Mouse (Mus musculus) ES-E14 (cell line): ENCODE measurements at regions not wholly inside any gene's neighbourhood (a gene's known extent, or its start where the extent isn't known, plus 50 kb on each side); places are given as distances from the start of the nearest gene placed in this dataset.

Source experiments
- DNase-seq: peaks from one replicate; pipeline ENCODE4 v3.0.0-alpha.2; 2013; ENCODE audit warnings: low read depth, low spot score
- H3K27ac ChIP-seq: 2 replicates; pipeline ENCODE4 v1.5.1; 2012; ENCODE audit warnings: low read depth, mild to moderate bottlenecking, low read length, moderate library complexity, mixed read lengths; ENCODE audit not compliant: poor library complexity, insufficient read depth, severe bottlenecking
- H3K36me3 ChIP-seq: 2 replicates; pipeline ENCODE4 v1.6.1; 2012; ENCODE audit warnings: mild to moderate bottlenecking, low read length, moderate library complexity, mixed read lengths; ENCODE audit not compliant: control insufficient read depth, poor library complexity, insufficient read depth, severe bottlenecking
- H3K4me1 ChIP-seq, 2 experiments: fragments of 150-350 bp in 1 of 2; sonication (generic) in 1 of 2; 2 replicates each; pipeline ENCODE4 v1.6.1; 2012; ENCODE audit warnings: low read length in 2 of 2, mild to moderate bottlenecking in 1 of 2, mixed read lengths in 1 of 2; ENCODE audit not compliant: control insufficient read depth in 2 of 2, insufficient read depth in 2 of 2, poor library complexity in 1 of 2
- H3K4me3 ChIP-seq, 2 experiments: fragments of 150-350 bp in 1 of 2; sonication (generic) in 1 of 2; 2 replicates each; pipeline ENCODE4 v1.5.1; 2012; ENCODE audit warnings: low read length in 2 of 2, low read depth in 1 of 2, mild to moderate bottlenecking in 1 of 2, mixed read lengths in 1 of 2; ENCODE audit not compliant: insufficient read depth in 1 of 2, poor library complexity in 1 of 2, severe bottlenecking in 1 of 2
- H3K9ac ChIP-seq: 2 replicates; pipeline ENCODE4 v1.6.1; 2012; ENCODE audit warnings: low read depth, mild to moderate bottlenecking, low read length, mixed read lengths; ENCODE audit not compliant: poor library complexity, insufficient read depth, severe bottlenecking
- H3K9me3 ChIP-seq: fragments of 150-350 bp; sonication (generic); 2 replicates; pipeline ENCODE4 v1.6.1; 2012; ENCODE audit warnings: low read depth, mild to moderate bottlenecking, low read length; ENCODE audit not compliant: control insufficient read depth, insufficient read depth
- CHD2 ChIP-seq: IDR thresholded peaks from 2 replicates; pipeline ENCODE4 v1.6.1; 2014; ENCODE audit warnings: mild to moderate bottlenecking, low read depth, low read length, inconsistent platforms
- HCFC1 ChIP-seq: IDR thresholded peaks from 2 replicates; pipeline ENCODE4 v1.6.1; 2012; ENCODE audit warnings: low read length, inconsistent platforms, borderline replicate concordance; ENCODE audit not compliant: insufficient read depth
- MAFK ChIP-seq: IDR thresholded peaks from 2 replicates; pipeline ENCODE4 v1.6.1; 2014; ENCODE audit warnings: mild to moderate bottlenecking, low read depth, low read length, inconsistent platforms; ENCODE audit not compliant: insufficient read depth
- ZC3H11A ChIP-seq: IDR thresholded peaks from 2 replicates; pipeline ENCODE4 v1.6.1; 2012; ENCODE audit warnings: low read depth, mild to moderate bottlenecking, inconsistent platforms, low read length, borderline replicate concordance
- ZNF384 ChIP-seq: IDR thresholded peaks from 2 replicates; pipeline ENCODE4 v1.6.1; 2012; ENCODE audit warnings: low read depth, low read length, inconsistent platforms
- in situ Hi-C, 2 experiments: fragments of 600-800 bp; cut with MboI; formaldehyde crosslinking; loops; one replicate each; pipeline ENCODE4 v1.15.1; 2025; ENCODE audit warnings: low sequenced_read_pairs in 2 of 2, inconsistent platforms in 1 of 2; ENCODE audit not compliant: unreplicated experiment in 2 of 2

DNA sequence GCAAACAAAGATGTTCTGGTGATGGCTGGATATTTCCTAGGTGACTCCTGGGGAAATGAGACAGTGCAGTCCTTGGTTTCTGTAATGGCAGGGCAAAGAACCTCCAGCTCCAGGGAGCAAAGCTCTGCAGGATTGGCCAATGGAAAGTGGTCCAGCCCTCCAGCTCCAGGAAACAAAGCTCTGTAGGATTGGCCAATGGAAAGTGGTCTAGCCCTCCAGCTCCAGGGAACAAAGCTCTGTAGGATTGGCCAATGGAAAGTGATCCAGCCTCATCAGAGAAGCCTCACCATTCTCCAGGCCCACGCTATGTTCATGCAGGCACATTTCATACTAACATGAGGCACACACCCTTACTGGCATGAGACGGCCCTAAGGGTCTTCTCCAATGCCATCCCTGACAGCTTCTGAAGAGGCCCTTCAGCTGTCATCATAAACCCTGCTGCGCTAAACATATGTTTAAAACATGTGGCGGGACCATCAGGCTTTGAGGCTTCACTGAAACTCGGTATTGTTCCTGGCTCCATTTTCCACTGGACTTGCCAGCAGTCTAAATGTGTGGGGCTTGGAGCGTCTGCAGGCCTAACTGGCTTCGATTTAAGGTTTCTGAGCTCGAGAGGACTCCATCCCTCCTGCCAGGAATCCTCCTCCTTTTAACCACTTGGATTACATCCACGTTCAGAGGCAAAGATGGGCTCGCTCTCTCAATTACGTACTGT lies 175.3 kb upstream of the Ccdc54 start:
- TF ChIP-seq ZC3H11A (no peak), MAFK (no peak), ZNF384 (no peak), CHD2 (no peak), HCFC1 (no peak)
- in situ Hi-C loops: no loop called here
- DNase-seq: no peak

DNA sequence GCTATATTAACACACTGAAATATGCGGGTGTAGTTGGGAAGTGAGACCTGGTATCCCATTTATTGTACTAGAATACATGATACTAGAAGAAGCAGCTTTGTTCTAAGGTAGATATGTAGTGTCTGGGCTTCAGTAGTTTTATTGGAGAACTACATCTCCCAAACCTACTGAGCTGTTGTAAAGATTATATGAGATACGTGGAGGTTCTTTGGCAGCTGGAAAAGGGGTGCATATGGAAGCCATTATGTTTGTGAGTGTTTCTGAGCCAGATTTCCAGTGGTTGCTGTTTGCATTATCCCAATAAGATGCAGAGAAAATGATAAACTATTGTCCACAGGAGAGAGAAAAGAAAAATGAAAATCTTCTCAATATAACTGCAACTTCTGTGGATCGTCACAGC lies 171.1 kb upstream of the Ccdc54 start:
- H3K4me3 ChIP-seq: no peak overlapping the region
- H3K27ac ChIP-seq: no peak overlapping the region
- in situ Hi-C loops: no loop called here
- no peak for TF ChIP-seq MAFK
- no peak for TF ChIP-seq HCFC1
- no peak for TF ChIP-seq ZNF384
- no peak for TF ChIP-seq CHD2
- TF ChIP-seq ZC3H11A: no peak
- no peak for DNase-seq
- no peaks in the 10 kb centered on the region for H3K9me3 ChIP-seq
- H3K9ac ChIP-seq: no peak overlapping the region
- H3K4me1 ChIP-seq: no peaks in the 10 kb centered on the region
- no peaks in the 10 kb centered on the region for H3K36me3 ChIP-seq

More for the DNA sequence above, 175.3 kb upstream of the Ccdc54 start:
- Histone ChIP-seq H3K9me3 (no peaks in the 10 kb centered on the region), H3K36me3 (no peaks in the 10 kb centered on the region), H3K4me3 (no peak overlapping the region), H3K4me1 (no peaks in the 10 kb centered on the region), H3K9ac (no peak overlapping the region), H3K27ac (no peak overlapping the region)

DNA sequence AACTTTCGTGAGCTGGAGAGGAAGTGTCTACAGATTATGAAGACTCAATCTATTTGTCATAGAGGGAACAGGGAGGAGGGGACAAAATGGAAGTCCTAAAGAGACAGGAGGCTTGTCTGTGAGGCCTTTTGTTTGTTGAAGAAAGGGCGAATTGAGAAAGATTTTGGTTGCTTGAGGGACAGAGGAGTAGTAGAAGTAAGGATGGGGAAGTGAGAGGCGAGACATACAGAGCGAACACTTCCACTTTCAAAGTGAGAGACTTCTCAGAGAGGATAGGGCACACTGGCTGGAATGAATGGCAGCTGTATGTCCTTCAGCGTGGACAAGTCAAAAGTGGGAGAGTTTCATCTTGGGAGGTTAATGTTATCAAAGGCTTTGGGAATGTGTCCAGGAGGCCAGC lies 169.0 kb upstream of the Ccdc54 start:
- DNase-seq: no peak
- H3K27ac ChIP-seq: no peak overlapping the region
- no peaks in the 10 kb centered on the region for H3K4me1 ChIP-seq
- no peaks in the 10 kb centered on the region for H3K9me3 ChIP-seq
- in situ Hi-C loops: no loop called here
- H3K4me3 ChIP-seq: no peak overlapping the region
- no peaks in the 10 kb centered on the region for H3K36me3 ChIP-seq
- TF ChIP-seq ZNF384: no peak
- TF ChIP-seq ZC3H11A: no peak
- no peak for TF ChIP-seq MAFK
- TF ChIP-seq CHD2: no peak
- no peak for TF ChIP-seq HCFC1
- H3K9ac ChIP-seq: no peak overlapping the region

DNA sequence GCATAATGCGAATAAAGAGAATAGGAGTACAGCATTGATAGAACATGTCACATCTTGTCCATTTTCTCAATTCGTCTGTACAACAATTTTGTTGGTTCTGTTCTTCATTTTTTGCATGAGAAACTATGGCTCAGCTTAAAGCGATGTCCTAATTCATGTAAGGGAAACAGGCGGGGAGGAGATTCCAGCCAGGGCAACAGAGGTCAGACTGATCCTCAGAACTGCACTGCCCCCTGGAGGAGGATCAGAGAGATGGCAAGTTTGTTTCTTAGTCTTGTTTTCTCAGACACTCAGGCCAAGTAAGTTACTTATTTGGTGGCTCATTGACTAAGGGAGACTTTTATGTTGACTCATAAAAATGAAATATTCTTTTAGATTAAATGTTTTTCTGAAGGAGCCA lies 165.7 kb upstream of the Ccdc54 start:
- Histone ChIP-seq H3K27ac (no peak overlapping the region), H3K36me3 (no peaks in the 10 kb centered on the region), H3K9me3 (no peaks in the 10 kb centered on the region), H3K4me3 (no peak overlapping the region), H3K9ac (no peak overlapping the region), H3K4me1 (no peaks in the 10 kb centered on the region)
- in situ Hi-C loops: no loop called here
- peak; percentile 67; the same call in 1 of the 2 replicates for TF ChIP-seq ZC3H11A
- no peak for TF ChIP-seq HCFC1
- DNase-seq: peak; percentile 58

DNA sequence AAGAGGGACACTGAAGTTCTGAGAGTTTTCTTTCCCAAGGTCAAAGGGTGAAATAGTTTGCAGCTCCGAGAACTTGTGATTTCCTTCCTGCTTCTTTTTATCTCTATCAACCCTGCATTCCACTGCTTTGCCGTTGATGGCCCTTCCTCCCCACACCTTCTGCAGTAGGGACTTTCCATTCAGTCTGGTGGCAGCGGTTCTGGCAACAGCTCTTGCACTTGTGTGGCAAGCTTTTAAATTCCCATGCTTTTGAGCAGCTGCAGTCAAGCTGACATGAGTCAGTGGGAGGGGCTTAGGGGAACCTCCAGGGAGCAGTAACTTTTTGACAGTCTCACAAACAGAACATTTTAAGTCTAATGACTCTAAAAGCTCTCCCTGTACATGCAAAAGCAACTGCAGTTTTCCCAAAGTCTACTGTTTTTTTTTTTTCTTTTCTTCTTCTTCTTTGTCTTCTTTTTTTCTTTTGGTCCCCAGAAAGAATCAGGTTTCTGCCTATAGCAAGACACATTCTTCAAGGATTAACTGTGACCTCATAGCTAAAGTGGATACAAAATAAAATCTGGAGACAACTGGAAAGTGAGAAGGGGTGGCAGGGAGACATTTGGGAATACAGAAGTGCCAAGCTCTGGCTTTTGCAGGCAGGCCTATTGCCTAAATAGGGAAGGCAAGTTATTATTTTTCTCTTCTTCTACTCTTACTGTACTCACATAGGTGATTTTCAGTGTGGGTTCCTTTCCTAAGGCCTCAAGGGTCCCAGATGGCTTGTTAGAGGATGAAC lies 162.8 kb upstream of the Ccdc54 start:
- peak; percentile 3 for DNase-seq
- no peaks in the 10 kb centered on the region for H3K9me3 ChIP-seq
- no peak overlapping the region for H3K9ac ChIP-seq
- H3K4me3 ChIP-seq: no peak overlapping the region
- H3K36me3 ChIP-seq: no peaks in the 10 kb centered on the region
- H3K4me1 ChIP-seq: no peaks in the 10 kb centered on the region
- in situ Hi-C loops: no loop called here
- H3K27ac ChIP-seq: no peak overlapping the region
- no peak for TF ChIP-seq ZNF384
- TF ChIP-seq ZC3H11A: no peak
- no peak for TF ChIP-seq CHD2
- no peak for TF ChIP-seq MAFK
- TF ChIP-seq HCFC1: no peak
